Mouse (Mus musculus): Measurements from ENCODE around the gene Gm14393.
"Not testable (repeated sequence)": the region's sequence is repeated elsewhere in the genome, so short reads cannot be mapped to it uniquely, and the experiment has no call there.

The Gm14393 gene

DNA sequence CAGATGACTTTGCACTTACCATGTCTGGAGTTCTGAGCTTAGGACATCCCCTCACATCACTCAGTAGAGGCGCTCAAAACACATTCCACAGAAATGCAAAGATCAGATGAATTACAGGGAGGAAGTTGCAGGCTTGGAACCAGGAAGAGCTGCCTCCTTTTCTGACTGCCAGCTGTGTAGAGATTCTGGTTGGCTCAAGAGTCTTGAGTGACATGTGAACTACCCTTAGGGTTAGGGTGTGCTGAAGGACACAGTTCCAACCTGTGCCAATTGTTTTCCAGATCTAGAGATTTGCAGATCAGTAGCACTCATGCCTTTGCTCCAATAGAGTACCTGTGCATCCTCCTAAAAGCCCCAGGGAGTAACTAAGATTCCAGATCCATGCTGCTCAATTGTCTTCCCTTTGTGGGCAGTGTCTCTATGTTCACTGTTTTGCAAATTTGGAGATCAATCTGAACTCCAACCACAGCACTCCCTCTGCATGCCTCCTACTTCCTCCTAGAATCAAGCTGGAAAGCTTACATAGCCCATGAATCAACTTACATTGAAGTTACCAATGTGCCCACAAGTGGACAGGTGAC lies at the start of gene Gm14393:
Gene Gm14393, minus strand, starts transcription at position 101 of the 581 bp plus-strand sequence.
- DNase-seq (ENCODE audit: low read depth): not testable (repeated sequence)

DNA sequence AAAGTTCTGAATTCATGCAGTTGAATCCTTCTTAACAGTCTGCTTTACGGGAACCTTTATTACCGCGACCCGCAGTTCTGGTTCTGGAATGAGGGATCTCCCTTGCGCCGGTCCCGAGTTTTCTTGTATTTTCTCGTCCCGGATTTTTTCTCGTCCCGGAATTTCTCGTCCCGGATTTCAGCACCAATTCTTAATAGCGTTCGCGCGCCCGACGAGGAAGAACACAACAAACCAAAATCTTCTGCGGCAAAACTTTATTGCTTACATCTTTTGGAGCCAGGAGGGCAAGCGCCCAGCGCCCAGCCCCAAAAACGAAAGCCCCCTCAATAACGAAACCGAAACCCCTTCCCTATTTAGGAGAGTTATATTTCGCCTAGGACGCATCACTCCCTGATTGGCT lies 23.3 kb downstream of the Gm14393 start:
- DNase-seq (ENCODE audit: low read depth): not testable (repeated sequence)
